ENCODE assay signal across 28 mouse cellular contexts in the genomic region with DNA sequence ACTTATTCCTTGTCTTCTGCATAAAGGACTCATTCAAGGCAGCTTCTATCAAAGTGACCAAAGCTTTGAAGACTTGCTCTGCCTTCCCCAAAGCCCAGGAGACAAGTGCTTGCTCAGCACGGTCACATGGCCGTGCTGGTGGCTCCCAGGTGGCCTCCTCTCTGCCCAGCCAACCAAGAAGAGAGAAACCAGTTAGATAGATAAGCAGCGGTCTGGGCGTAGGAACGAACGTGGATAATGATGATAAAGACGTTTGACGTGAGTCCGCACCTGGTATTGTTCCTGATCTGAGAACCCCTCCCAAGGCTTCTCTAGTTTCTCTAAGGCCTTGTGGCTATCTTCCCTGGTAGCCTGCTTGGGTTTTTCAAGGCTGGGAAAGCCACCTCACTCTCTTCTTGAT.
A peak's percentile ranks its signal among the peaks of the same experiment; 100 is the strongest.
DNase-seq lines count a peak whose midpoint lies in the region; ATAC-seq and TF ChIP-seq lines count a peak whose summit lies in the region.
"Had no signal": no experiment of that assay in that cellular context is flagged by ENCODE, and none has a peak within 500 bp of the region (broad histone marks: within the 10 kb centered on the region; RNA-seq: fewer than 3 reads in every experiment).

No protein-coding gene starts in this region.

- H3K36me3 ChIP-seq in CH12.LX (replicated peaks in 1 of 2; ENCODE audit: control insufficient read depth in 1 of 2, insufficient read depth in 1 of 2, low read length in 1 of 2) = no peaks in the 10 kb centered on the region
- H3K36me3 ChIP-seq in liver, embryonic 12.5 days = no peaks in the 10 kb centered on the region
- H3K36me3 ChIP-seq in liver, postnatal 0 days (replicated peaks; ENCODE audit: insufficient read depth, low read length) = no peaks in the 10 kb centered on the region
- H3K36me3 ChIP-seq: heart, embryonic 13.5 days; hindbrain, embryonic 10.5 days; hindbrain, embryonic 15.5 days; limb, embryonic 10.5 days; limb, embryonic 15.5 days; lung, embryonic 15.5 days; midbrain, embryonic 13.5 days had no signal

- peaks cover 13 to 31% of the 10 kb centered on the region in 2 experiments for H3K4me1 ChIP-seq in CH12.LX (ENCODE audit: control insufficient read depth in 1 of 2, insufficient read depth in 2 of 2)
- peaks cover 17% of the 10 kb centered on the region for H3K4me1 ChIP-seq in liver, embryonic 12.5 days
- H3K4me1 ChIP-seq in liver, postnatal 0 days (ENCODE audit: insufficient read depth) = no peaks in the 10 kb centered on the region
- H3K4me1 ChIP-seq: forebrain, embryonic 13.5 days; heart, embryonic 13.5 days; hindbrain, embryonic 10.5 days; hindbrain, embryonic 15.5 days; limb, embryonic 15.5 days; lung, embryonic 15.5 days; midbrain, embryonic 13.5 days had no signal

- dilution Hi-C loops in CH12.LX (cut with MboI; ENCODE audit: extremely low pct_ligation_motif_present, extremely low pct_unique_long_range_greater_than_20kb, low sequenced_read_pairs) = no loop called here

- no peak overlapping the region for H3K9ac ChIP-seq in CH12.LX (ENCODE audit: insufficient read depth, low read depth)
- no peak overlapping the region for H3K9ac ChIP-seq in liver, embryonic 12.5 days
- H3K9ac ChIP-seq in liver, postnatal 0 days (replicated peaks) = no peak overlapping the region
- H3K9ac ChIP-seq: forebrain, embryonic 13.5 days; heart, embryonic 13.5 days; hindbrain, embryonic 15.5 days; limb, embryonic 15.5 days; lung, embryonic 15.5 days; midbrain, embryonic 13.5 days had no signal

- in situ Hi-C loops in CH12.LX (cut with MboI; ENCODE audit: low pct_ligation_motif_present, low pct_unique_long_range_greater_than_20kb, low sequenced_read_pairs) = no loop called here

- peaks cover 32% of the 10 kb centered on the region for H3K27me3 ChIP-seq in CH12.LX (replicated peaks)
- peaks cover 17% of the 10 kb centered on the region for H3K27me3 ChIP-seq in liver, embryonic 12.5 days (replicated peaks)
- H3K27me3 ChIP-seq in liver, postnatal 0 days (ENCODE audit: insufficient read depth, low read length) = no peaks in the 10 kb centered on the region
- H3K27me3 ChIP-seq: forebrain, embryonic 13.5 days; heart, embryonic 13.5 days; lung, embryonic 15.5 days had no signal

- peak; percentile 77 for ATAC-seq in liver, embryonic 12.5 days
- peak; percentile 40; the same call in 1 of the 2 replicates for ATAC-seq in liver, postnatal 0 days
- ATAC-seq: forebrain, embryonic 13.5 days; inflammation-experienced regulatory T-cells, adult 6 months; midbrain, embryonic 13.5 days had no signal

- WGBS in liver, embryonic 12.5 days (ENCODE audit: insufficient replicate concordance) = 33% methylated on average over 9 of the region's 9 CpGs
- 53% methylated on average over 9 of the region's 9 CpGs for WGBS in liver, postnatal 0 days (ENCODE audit: insufficient replicate concordance)

- no peak overlapping the region for H3K4me2 ChIP-seq in CH12.LX (ENCODE audit: insufficient read depth, low read depth, poor library complexity, severe bottlenecking)
- H3K4me2 ChIP-seq in liver, embryonic 12.5 days = 0 out of 2 replicates have a peak overlapping the region, but pooled peaks have one; percentile 28
- no peak overlapping the region for H3K4me2 ChIP-seq in liver, postnatal 0 days (ENCODE audit: low read depth, low read length)
- H3K4me2 ChIP-seq: forebrain, embryonic 13.5 days; heart, embryonic 13.5 days; hindbrain, embryonic 15.5 days; limb, embryonic 15.5 days; lung, embryonic 15.5 days; midbrain, embryonic 13.5 days had no signal

- no peak for TF ChIP-seq CTCF in CH12.LX (conservative IDR thresholded peaks at IDR 0.05 in 1 of 2, IDR thresholded peaks at IDR 0.05 in 1 of 2; ENCODE audit: low read depth in 2 of 2, low read length in 2 of 2)
- no peak for TF ChIP-seq CTCF in liver, postnatal 0 days (IDR thresholded peaks at IDR 0.05; ENCODE audit: low read depth)

- no peak overlapping the region for H3K4me3 ChIP-seq in CH12.LX (replicated peaks in 1 of 3; ENCODE audit: low read depth in 2 of 3, low read length in 2 of 3, poor library complexity in 1 of 3)
- H3K4me3 ChIP-seq in liver, embryonic 12.5 days = no peak overlapping the region
- H3K4me3 ChIP-seq in liver, postnatal 0 days (ENCODE audit: low read depth, low read length) = no peak overlapping the region
- H3K4me3 ChIP-seq: forebrain, embryonic 13.5 days; heart, embryonic 13.5 days; hindbrain, embryonic 10.5 days; hindbrain, embryonic 15.5 days; limb, embryonic 10.5 days; limb, embryonic 15.5 days; lung, embryonic 15.5 days; midbrain, embryonic 13.5 days had no signal

- H3K9me3 ChIP-seq in CH12.LX (replicated peaks; ENCODE audit: low read length) = no peaks in the 10 kb centered on the region
- H3K9me3 ChIP-seq in liver, embryonic 12.5 days (replicated peaks) = no peaks in the 10 kb centered on the region
- H3K9me3 ChIP-seq in liver, postnatal 0 days (ENCODE audit: low read length) = no peaks in the 10 kb centered on the region
- H3K9me3 ChIP-seq: forebrain, embryonic 13.5 days; heart, embryonic 13.5 days; hindbrain, embryonic 10.5 days; hindbrain, embryonic 15.5 days; limb, embryonic 10.5 days; limb, embryonic 15.5 days; lung, embryonic 15.5 days; midbrain, embryonic 13.5 days had no signal

- H3K79me2 ChIP-seq in CH12.LX (replicated peaks; ENCODE audit: control insufficient read depth, extremely low read depth, insufficient read depth, poor library complexity, severe bottlenecking) = no peaks in the 10 kb centered on the region

- no peak for TF ChIP-seq RAD21 in CH12.LX (IDR thresholded peaks at IDR 0.05; ENCODE audit: low read depth, low read length)

- TF ChIP-seq POLR2A in CH12.LX (IDR thresholded peaks at IDR 0.05; ENCODE audit: low read depth, low read length) = no peak

- DNase-seq in CH12.LX (ENCODE audit: extremely low read depth) (peak; percentile 60), MEL-GATA-1-ER (ENCODE audit: extremely low read depth, low read depth) (peak; percentile 54)
- DNase-seq in liver, postnatal 0 days = no peak
- DNase-seq in heart, adult 18-20 months = no peak
- no peak for DNase-seq in cerebellum, adult 11-12 months
- DNase-seq in kidney, postnatal 4 days = no peak
- no peak for DNase-seq in cerebellum, adult 8-10 months
- DNase-seq: adrenal gland, postnatal 10 days; cerebellum, adult 2 months; cerebellum, postnatal 25 days; gastrocnemius, postnatal 25 days; heart, adult 11 months; heart, postnatal 14 days; kidney, adult 2 months; retina, postnatal 1 day; right cerebral cortex, postnatal 14 days; thymus, adult 18-20 months; thymus, postnatal 25 days had no signal

- no peak overlapping the region for H3K27ac ChIP-seq in CH12.LX (ENCODE audit: insufficient read depth, low read depth)
- no peak overlapping the region for H3K27ac ChIP-seq in liver, embryonic 12.5 days
- no peak overlapping the region for H3K27ac ChIP-seq in liver, postnatal 0 days (ENCODE audit: low read depth)
- H3K27ac ChIP-seq: forebrain, embryonic 13.5 days; heart, embryonic 13.5 days; hindbrain, embryonic 10.5 days; hindbrain, embryonic 15.5 days; limb, embryonic 10.5 days; limb, embryonic 15.5 days; lung, embryonic 15.5 days; midbrain, embryonic 13.5 days had no signal

- no peak; the same call in 1 of the 2 replicates for TF ChIP-seq EP300 in CH12.LX (IDR thresholded peaks at IDR 0.05; ENCODE audit: low read length)
- peak; percentile 51; the same call in 1 of the 2 replicates for TF ChIP-seq EP300 in liver, postnatal 0 days (IDR thresholded peaks at IDR 0.05; ENCODE audit: low read depth)

TF ChIP-seq in CH12.LX, 34 proteins besides CTCF, POLR2A, EP300 and RAD21:
- TF ChIP-seq ETS1 (conservative IDR thresholded peaks at IDR 0.05; ENCODE audit: low read depth, low read length) (peak; percentile 59), ZNF384 (IDR thresholded peaks at IDR 0.05; ENCODE audit: low read depth, low read length) (no peak), TCF12 (IDR thresholded peaks at IDR 0.05; ENCODE audit: low read depth, low read length) (no peak), BHLHE40 (IDR thresholded peaks at IDR 0.05; ENCODE audit: low read depth, low read length) (peak; percentile 75), USF2 (conservative IDR thresholded peaks at IDR 0.05; ENCODE audit: low read depth, low read length) (peak; percentile 42), MAFK (IDR thresholded peaks at IDR 0.05; ENCODE audit: insufficient replicate concordance, low read length) (peak; percentile 70; the same call in 1 of the 2 replicates), MXI1 (IDR thresholded peaks at IDR 0.05; ENCODE audit: low read depth, low read length) (peak; percentile 36; the same call in 1 of the 2 replicates), MAX (IDR thresholded peaks at IDR 0.05; ENCODE audit: low read length) (peak; percentile 67), USF1 (IDR thresholded peaks at IDR 0.05; ENCODE audit: low read depth, low read length) (peak; percentile 58), MAZ (IDR thresholded peaks at IDR 0.05; ENCODE audit: low read depth, low read length) (no peak), ELF1 (IDR thresholded peaks at IDR 0.05; ENCODE audit: low read depth, low read length) (no peak)

Comparison
In these comparisons a context has a peak if more than half of its experiments do, and no peak if none do; other contexts are left out.
1. DNase-seq: peak in CH12.LX (single experiment) and MEL-GATA-1-ER (single experiment); none in liver, postnatal 0 days (single experiment), heart, adult 18-20 months (0 of 2), cerebellum, adult 11-12 months (single experiment), kidney, postnatal 4 days (0 of 2) and cerebellum, adult 8-10 months (single experiment).